Mouse (Mus musculus): ENCODE data around the gene Rapgef1.

The Rapgef1 gene

GRCm38 (mm10) chr2:29619484-29620300, at the start of gene Rapgef1:
TSS of gene Rapgef1 (plus strand) at chr2:29619720.
- peak; percentile 76 to 78 for DNase-seq (ENCODE audit: low spot score in 2 of 2)

- DNase-seq (ENCODE audit: low spot score in 2 of 2): no peak
Observed at GRCm38 (mm10) chr2:29571921-29572700, 47.4 kb upstream of the Rapgef1 start.

- no peak for DNase-seq (ENCODE audit: low spot score in 2 of 2)
Observed at GRCm38 (mm10) chr2:29572811-29573427, 46.6 kb upstream of the Rapgef1 start.

- DNase-seq (ENCODE audit: low spot score in 2 of 2): no peak
Observed at GRCm38 (mm10) chr2:29573591-29573990, 45.9 kb upstream of the Rapgef1 start.

- no peak for DNase-seq (ENCODE audit: low spot score in 2 of 2)
Observed at GRCm38 (mm10) chr2:29574187-29574586, 45.3 kb upstream of the Rapgef1 start.

GRCm38 (mm10) chr2:29582415-29582814, 37.1 kb upstream of the Rapgef1 start:
- DNase-seq (ENCODE audit: low spot score in 2 of 2): peak; percentile 64

GRCm38 (mm10) chr2:29586017-29586702, 33.4 kb upstream of the Rapgef1 start:
- DNase-seq (ENCODE audit: low spot score in 2 of 2): no peak

GRCm38 (mm10) chr2:29588006-29588405, 31.5 kb upstream of the Rapgef1 start:
- DNase-seq (ENCODE audit: low spot score in 2 of 2): no peak

GRCm38 (mm10) chr2:29589266-29589665, 30.3 kb upstream of the Rapgef1 start:
- DNase-seq (ENCODE audit: low spot score in 2 of 2): no peak

- no peak for DNase-seq (ENCODE audit: low spot score in 2 of 2)
Observed at GRCm38 (mm10) chr2:29591626-29592025, 27.9 kb upstream of the Rapgef1 start.

- no peak for DNase-seq (ENCODE audit: low spot score in 2 of 2)
Observed at GRCm38 (mm10) chr2:29592537-29592936, 27.0 kb upstream of the Rapgef1 start.

- peak in 1 of 2 experiments; percentile 56 for DNase-seq (ENCODE audit: low spot score in 2 of 2)
Observed at GRCm38 (mm10) chr2:29603930-29604329, 15.6 kb upstream of the Rapgef1 start.

- no peak for DNase-seq (ENCODE audit: low spot score in 2 of 2)
Observed at GRCm38 (mm10) chr2:29605591-29605990, 13.9 kb upstream of the Rapgef1 start.

GRCm38 (mm10) chr2:29606460-29606859, 13.1 kb upstream of the Rapgef1 start:
- no peak for DNase-seq (ENCODE audit: low spot score in 2 of 2)

- DNase-seq (ENCODE audit: low spot score in 2 of 2): no peak
Observed at GRCm38 (mm10) chr2:29617341-29617740, 2.2 kb upstream of the Rapgef1 start.

GRCm38 (mm10) chr2:29618926-29619483, 515 bp upstream of the Rapgef1 start:
- DNase-seq (ENCODE audit: low spot score in 2 of 2): no peak

- no peak for DNase-seq (ENCODE audit: low spot score in 2 of 2)
Observed at GRCm38 (mm10) chr2:29620301-29620827, 844 bp downstream of the Rapgef1 start.

GRCm38 (mm10) chr2:29621163-29621562, 1.6 kb downstream of the Rapgef1 start:
- DNase-seq (ENCODE audit: low spot score in 2 of 2): no peak

- DNase-seq (ENCODE audit: low spot score in 2 of 2): no peak
Observed at GRCm38 (mm10) chr2:29621636-29622035, 2.1 kb downstream of the Rapgef1 start.

GRCm38 (mm10) chr2:29622126-29623005, 2.8 kb downstream of the Rapgef1 start:
- peak; percentile 60 to 61 for DNase-seq (ENCODE audit: low spot score in 2 of 2)

Measured in spleen, postnatal 36 days (tissue).